Mouse (Mus musculus): Measurements from ENCODE around the gene Nuak1. TPM values are rescaled to one million over a fixed set of nuclear protein-coding genes. Genes with fewer than 3 reads are reported as not detected.

Gene Nuak1
- polyA plus RNA-seq, 1 experiment from 2014 or later: 0.13 TPM

DNA sequence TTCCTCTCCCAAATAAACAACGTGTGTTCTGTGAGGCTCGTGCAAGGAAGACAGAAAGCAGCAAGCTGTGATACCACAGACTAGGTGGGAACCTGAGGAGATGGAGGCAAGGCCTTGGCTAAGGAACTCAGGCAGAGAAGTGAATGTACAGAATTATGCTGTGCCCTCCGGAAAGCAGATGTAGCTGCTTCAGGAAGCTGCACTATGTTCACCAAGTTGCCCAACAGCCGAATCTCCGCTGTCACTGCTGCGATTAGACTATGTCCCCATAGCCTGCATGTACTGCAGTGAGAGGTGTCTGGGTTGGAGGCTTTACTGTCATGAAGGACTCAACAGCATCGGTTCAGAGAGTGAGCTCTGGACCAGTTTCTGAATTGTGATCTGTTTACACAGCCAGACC, 110.6 kb downstream of the Nuak1 start:
- ATAC-seq (no peak), DNase-seq (no peak)
- TF ChIP-seq CTCF (IDR thresholded peaks at IDR 0.05; ENCODE audit: low read depth) (no peak), EP300 (IDR thresholded peaks at IDR 0.05; ENCODE audit: low read depth) (no peak)
- H3K4me3 ChIP-seq (ENCODE audit: low read depth, low read length): no peak overlapping the region
- H3K4me1 ChIP-seq (ENCODE audit: insufficient read depth): no peaks in the 10 kb centered on the region
- H3K27ac ChIP-seq (ENCODE audit: low read depth): no peak overlapping the region
- H3K4me2 ChIP-seq (ENCODE audit: low read depth, low read length): no peak overlapping the region
- H3K36me3 ChIP-seq (replicated peaks; ENCODE audit: insufficient read depth, low read length): no peaks in the 10 kb centered on the region
- 67% methylated on average over 7 of the region's 7 CpGs for WGBS (ENCODE audit: insufficient replicate concordance)
- H3K27me3 ChIP-seq (ENCODE audit: insufficient read depth, low read length): no peaks in the 10 kb centered on the region
- H3K9me3 ChIP-seq (ENCODE audit: low read length): no peaks in the 10 kb centered on the region
- no peak overlapping the region for H3K9ac ChIP-seq (replicated peaks)

DNA sequence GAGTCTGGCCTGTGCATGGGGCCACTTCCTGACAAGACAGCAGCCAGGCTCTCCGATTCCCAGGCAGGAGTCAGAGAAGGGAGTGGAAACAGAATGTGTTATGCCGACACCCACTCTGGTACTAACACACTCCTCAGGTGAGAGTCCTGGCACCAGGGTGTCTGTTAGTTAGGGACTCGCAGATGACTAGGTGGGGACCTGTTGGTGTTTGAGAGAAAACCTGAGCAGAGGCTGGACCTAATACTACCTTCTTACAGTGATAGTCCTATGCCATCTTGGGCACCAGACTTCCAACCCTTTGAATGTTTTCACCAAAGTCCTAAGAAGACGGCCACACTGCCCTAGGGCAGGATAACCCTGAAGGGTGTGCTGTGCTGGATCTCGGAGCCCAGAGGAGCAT, 111.1 kb downstream of the Nuak1 start:
- no peak overlapping the region for H3K4me3 ChIP-seq (ENCODE audit: low read depth, low read length)
- ATAC-seq (no peak), DNase-seq (no peak)
- no peak overlapping the region for H3K4me2 ChIP-seq (ENCODE audit: low read depth, low read length)
- H3K9ac ChIP-seq (replicated peaks): no peak overlapping the region
- H3K27me3 ChIP-seq (ENCODE audit: insufficient read depth, low read length): no peaks in the 10 kb centered on the region
- H3K36me3 ChIP-seq (replicated peaks; ENCODE audit: insufficient read depth, low read length): no peaks in the 10 kb centered on the region
- WGBS (ENCODE audit: insufficient replicate concordance): 75% methylated on average over 5 of the region's 5 CpGs
- TF ChIP-seq EP300 (IDR thresholded peaks at IDR 0.05; ENCODE audit: low read depth): no peak
- H3K9me3 ChIP-seq (ENCODE audit: low read length): no peaks in the 10 kb centered on the region
- no peak overlapping the region for H3K27ac ChIP-seq (ENCODE audit: low read depth)
- H3K4me1 ChIP-seq (ENCODE audit: insufficient read depth): no peaks in the 10 kb centered on the region

DNA sequence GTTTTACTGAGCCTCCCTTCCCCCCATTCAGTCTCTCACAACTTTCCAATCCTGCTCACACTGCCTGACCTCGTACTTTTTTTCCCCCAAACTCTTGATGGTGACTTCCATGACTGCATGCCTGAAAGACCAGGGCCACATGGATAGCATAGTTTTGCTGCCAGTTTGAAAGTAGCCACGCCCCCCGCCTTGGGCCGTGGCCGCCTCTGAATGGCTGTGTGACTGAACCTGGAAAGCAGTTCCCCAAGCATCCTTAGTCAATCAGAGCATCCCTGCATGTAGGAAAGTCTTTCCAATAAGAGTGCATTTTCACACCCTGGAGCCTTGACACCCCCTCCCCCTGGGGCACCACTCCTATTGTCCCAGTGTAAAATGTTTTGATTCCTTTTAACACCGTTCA, 116.4 kb downstream of the Nuak1 start:
- no peak overlapping the region for H3K9ac ChIP-seq (replicated peaks)
- H3K9me3 ChIP-seq (ENCODE audit: low read length): no peaks in the 10 kb centered on the region
- TF ChIP-seq EP300 (IDR thresholded peaks at IDR 0.05; ENCODE audit: low read depth) (no peak), CTCF (IDR thresholded peaks at IDR 0.05; ENCODE audit: low read depth) (no peak)
- H3K27me3 ChIP-seq (ENCODE audit: insufficient read depth, low read length): no peaks in the 10 kb centered on the region
- no peak for ATAC-seq
- no peak for DNase-seq
- no peaks in the 10 kb centered on the region for H3K36me3 ChIP-seq (replicated peaks; ENCODE audit: insufficient read depth, low read length)
- H3K4me3 ChIP-seq (ENCODE audit: low read depth, low read length): no peak overlapping the region
- no peak overlapping the region for H3K27ac ChIP-seq (ENCODE audit: low read depth)
- no peak overlapping the region for H3K4me2 ChIP-seq (ENCODE audit: low read depth, low read length)
- WGBS (ENCODE audit: insufficient replicate concordance): 55% methylated on average over 6 of the region's 6 CpGs
- no peaks in the 10 kb centered on the region for H3K4me1 ChIP-seq (ENCODE audit: insufficient read depth)

Other genes with a start within 250 kb of the Nuak1 start
- gene Ckap4, start 93.5 kb upstream of the Nuak1 start, polyA plus RNA-seq (2015; fragmentation: Nextera tagmentation; extraction: Ambion mirVana): 10.3 and 10.6 TPM in 2 replicates
- 29.8 and 36.8 TPM in 2 replicates for gene Tcp11l2, start 136.0 kb upstream of the Nuak1 start, polyA plus RNA-seq (2015; fragmentation: Nextera tagmentation; extraction: Ambion mirVana)
- gene Polr3b, start 181.7 kb upstream of the Nuak1 start, polyA plus RNA-seq (2015; fragmentation: Nextera tagmentation; extraction: Ambion mirVana): 2.8 and 3.9 TPM in 2 replicates